Mouse (Mus musculus) bone marrow macrophage, adult 2 months (primary cell): ENCODE data around the gene St6galnac5. TPM values are rescaled to one million over a fixed set of nuclear protein-coding genes. Genes with fewer than 3 reads are reported as not detected.

Source experiments
- H3K27ac ChIP-seq: 2 replicates; pipeline ENCODE4 v1.5.1; 2012; ENCODE audit warnings: low read depth, low read length; ENCODE audit not compliant: insufficient read depth
- H3K4me1 ChIP-seq: 2 replicates; pipeline ENCODE4 v1.6.1; 2012; ENCODE audit warnings: low read length; ENCODE audit not compliant: control insufficient read depth, insufficient read depth
- H3K4me3 ChIP-seq: 2 replicates; pipeline ENCODE4 v1.5.1; 2012; ENCODE audit warnings: mild to moderate bottlenecking, low read length, moderate library complexity; ENCODE audit not compliant: insufficient read depth
- CTCF ChIP-seq: IDR thresholded peaks from 2 replicates; pipeline ENCODE4 v1.5.1; 2012; ENCODE audit warnings: low read depth, mild to moderate bottlenecking, low read length, moderate library complexity
- POLR2A ChIP-seq: IDR thresholded peaks from 2 replicates; pipeline ENCODE4 v1.6.1; 2012; ENCODE audit warnings: mild to moderate bottlenecking, low read depth, low read length, borderline replicate concordance
- polyA plus RNA-seq: library from polyadenylated mRNA; stranded (reverse); fragments of >200 nt; gene quantifications from 2 replicates; pipeline ENCODE4 v1.2.4, GENCODE M21; 2012; ENCODE audit not compliant: missing spikeins, insufficient read depth, insufficient read length

The St6galnac5 gene
- polyA plus RNA-seq, 1 experiment = not detected

DNA sequence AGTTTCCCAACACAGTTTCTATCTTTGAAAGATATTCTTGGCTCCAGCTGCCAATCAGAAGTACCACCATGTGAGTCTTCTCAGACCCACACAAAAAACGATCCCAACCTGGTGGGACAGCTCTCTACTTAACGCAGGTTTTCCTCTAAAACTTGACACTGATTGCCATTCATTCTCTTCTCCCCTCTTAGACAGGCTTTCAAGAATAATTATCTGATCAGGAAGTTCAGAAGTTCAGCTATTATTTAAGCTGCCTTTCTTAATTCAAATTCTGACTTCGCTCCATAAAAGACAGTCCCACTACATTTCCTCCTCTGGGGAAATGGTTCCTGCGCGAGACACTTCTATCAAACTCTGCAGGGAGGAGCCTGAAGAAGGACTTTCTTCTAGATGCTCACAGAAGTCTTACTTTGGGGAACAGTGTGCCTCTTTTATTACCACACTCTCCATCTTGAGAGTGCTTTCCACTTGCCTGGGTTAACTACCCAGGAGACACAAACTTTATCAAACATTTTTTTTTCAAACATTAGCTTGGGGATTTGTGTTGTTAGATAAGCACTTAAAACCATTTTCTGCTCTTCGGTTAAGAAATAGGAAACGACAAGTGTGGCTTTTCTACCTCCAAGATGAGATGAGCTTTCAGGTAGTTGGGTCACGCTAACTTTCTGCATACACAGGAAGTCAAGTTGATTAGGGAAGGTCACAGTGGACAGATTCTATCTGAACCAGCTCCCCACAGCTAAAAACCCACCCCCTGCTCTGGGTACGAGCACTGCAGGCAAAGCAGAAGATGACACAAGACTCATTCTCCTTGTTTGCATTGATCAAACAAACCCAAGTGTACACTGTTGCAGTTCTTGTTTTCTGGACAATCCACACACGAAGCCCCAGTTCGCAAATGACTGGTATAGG, 30.2 kb downstream of the St6galnac5 start:
- no peak for TF ChIP-seq POLR2A
- TF ChIP-seq CTCF = no peak
- Histone ChIP-seq H3K4me3 (no peak overlapping the region), H3K4me1 (no peaks in the 10 kb centered on the region), H3K27ac (no peak overlapping the region)

DNA sequence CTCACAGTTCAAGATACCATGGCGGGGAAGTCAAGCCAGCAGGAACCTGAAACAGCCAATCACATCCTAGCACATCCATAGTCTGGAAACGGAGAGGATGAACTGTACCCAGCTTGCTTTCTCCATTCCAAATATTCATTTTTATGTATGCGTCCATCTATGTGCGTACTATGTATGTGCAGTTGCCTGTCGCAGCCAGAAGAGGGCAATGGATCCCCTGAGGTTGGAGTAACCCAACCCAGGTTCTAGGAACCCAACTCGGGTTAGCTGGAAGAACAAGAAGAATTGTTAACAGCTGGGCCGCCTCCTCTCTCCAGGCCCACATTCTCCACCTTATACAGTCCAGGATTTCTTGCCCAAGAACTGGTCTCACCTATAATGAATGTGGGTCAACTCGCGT, 31.1 kb downstream of the St6galnac5 start:
- Histone ChIP-seq H3K4me3 (no peak overlapping the region), H3K27ac (no peak overlapping the region), H3K4me1 (no peaks in the 10 kb centered on the region)
- no peak for TF ChIP-seq POLR2A
- no peak for TF ChIP-seq CTCF

DNA sequence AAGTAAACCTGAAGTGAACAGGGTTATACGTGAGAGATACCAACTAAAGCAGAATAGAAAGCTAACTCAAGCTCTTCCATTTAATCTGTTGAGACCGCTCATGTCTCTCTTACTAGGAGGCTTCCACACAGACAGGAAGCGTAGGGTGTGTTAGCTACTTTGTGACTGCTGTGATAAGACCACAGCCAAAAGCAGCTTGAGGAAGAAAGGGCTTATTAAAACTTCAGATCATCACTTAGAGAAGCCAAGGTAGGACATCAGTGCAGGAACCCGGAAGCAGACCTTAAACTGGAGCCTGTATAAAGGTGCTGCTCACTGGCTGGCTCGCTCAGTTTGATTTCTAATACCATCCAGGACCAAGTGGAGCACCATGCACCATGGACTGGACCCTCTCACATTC, 31.7 kb downstream of the St6galnac5 start:
- Histone ChIP-seq H3K4me1 (no peaks in the 10 kb centered on the region), H3K4me3 (no peak overlapping the region), H3K27ac (no peak overlapping the region)
- TF ChIP-seq POLR2A = no peak
- no peak for TF ChIP-seq CTCF

DNA sequence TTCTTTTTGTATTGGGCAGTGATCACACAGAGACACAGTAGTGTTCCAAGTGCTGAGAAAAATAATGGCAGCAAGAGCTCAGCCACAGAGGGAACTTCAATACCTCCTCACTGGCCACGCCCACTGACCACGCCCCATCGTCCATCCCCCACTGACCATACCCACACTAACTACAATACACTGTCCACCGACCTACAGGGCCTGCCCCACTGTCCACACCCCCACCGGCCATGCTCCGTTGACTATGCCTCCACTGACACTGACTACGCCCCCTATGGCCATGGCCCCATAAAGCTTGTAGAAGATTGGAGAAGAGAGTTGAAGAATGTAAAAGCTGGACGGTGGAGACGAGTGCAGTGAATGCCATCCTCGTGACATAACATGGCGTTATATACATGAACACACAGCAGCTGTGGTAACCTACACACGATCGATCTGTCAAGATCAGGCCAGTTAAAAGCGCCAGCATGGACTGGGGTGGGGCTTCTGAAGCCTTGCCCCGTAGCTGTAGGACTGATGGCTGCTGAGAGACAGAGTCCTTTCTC, 32.7 kb downstream of the St6galnac5 start:
- TF ChIP-seq CTCF = no peak
- no peak overlapping the region for H3K27ac ChIP-seq
- H3K4me1 ChIP-seq = no peaks in the 10 kb centered on the region
- H3K4me3 ChIP-seq = no peak overlapping the region

DNA sequence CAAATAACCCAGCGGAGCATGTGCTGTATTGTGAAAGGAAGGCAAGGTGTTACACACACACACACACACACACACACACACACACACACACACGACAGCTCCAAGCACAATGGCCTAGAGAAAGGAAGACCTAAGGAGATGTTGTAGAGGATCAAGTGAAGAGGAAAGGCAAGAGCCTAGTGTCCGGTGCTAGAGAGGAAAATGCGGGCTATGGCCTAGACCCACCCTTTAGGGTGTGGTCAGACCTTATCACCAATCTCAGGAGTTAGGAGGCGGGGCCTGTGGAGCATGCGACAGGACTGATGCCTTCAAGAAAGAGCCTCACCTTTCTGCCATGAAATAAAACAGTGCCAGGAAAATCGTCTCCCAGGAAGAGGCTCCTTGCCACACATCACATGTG, 33.5 kb downstream of the St6galnac5 start:
- Histone ChIP-seq H3K4me1 (no peaks in the 10 kb centered on the region), H3K27ac (no peak overlapping the region), H3K4me3 (no peak overlapping the region)
- no peak for TF ChIP-seq CTCF
- no peak for TF ChIP-seq POLR2A

DNA sequence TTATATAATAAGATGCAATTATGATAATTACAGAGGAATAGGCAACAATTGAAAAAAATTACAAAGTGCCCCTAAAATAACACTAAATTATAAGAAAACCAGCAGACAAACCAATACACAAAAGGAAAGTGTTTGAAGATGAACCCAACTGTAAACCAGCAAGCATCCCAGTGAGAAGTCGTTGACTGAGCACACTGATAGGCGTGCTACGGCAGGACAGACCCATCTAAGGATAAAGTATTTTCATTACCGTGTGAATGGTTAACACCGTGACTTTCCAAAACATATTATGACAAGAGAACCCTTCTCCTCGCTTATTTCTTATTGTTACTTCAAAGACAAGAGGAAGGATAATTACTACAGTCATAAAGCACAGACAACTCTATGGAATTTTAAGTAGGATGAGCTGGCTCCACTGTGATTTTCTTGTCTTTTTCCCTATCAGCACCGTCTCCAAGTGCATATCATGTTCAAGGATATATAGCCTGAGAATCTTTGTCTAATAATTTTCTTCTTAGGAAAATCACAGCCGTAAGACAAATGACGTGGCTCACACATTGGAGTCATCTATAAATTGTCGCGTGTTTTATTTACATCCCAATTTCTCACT, 34.9 kb downstream of the St6galnac5 start:
- Histone ChIP-seq H3K4me3 (no peak overlapping the region), H3K4me1 (no peaks in the 10 kb centered on the region), H3K27ac (no peak overlapping the region)
- TF ChIP-seq POLR2A = no peak
- TF ChIP-seq CTCF = no peak

DNA sequence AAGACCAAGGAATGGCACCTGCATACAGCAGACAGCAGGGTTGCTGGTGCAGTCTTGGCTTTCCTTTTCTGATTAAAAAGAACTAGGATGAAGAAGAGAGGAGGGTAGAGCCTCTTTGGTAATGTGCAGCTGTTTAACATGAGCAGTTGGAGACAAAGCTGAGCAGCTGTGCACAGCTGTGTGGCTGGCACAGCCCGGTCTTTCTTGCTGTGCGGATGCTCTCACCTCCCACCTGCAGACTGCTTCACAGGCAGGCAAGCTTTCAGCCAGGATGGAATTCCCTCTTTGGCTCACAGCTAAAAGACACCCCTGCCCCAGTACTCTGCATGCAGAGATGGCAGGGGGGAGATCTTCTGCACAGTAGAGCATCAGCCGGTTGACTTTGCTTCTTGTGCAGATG, 37.3 kb downstream of the St6galnac5 start:
- Histone ChIP-seq H3K27ac (no peak overlapping the region), H3K4me3 (no peak overlapping the region), H3K4me1 (no peaks in the 10 kb centered on the region)
- TF ChIP-seq CTCF (no peak), POLR2A (no peak)

DNA sequence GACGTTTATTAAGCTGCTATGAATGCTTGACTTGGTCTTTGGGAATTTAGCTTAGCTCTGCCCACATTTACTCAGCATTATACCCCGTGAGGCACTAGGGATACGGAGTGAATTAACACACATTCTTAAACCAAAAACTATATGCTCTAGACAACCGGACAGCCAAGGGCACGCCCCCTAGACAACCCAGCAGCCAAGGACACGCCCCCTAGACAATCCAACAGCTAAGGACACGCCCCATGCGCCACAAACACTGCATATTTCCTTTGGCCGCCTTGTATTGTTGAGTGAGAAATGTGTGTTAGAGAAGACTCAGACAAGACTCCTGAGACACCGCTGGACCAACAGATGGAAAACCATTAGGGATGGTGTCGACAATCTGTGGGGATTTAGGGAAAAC, 39.1 kb downstream of the St6galnac5 start:
- Histone ChIP-seq H3K27ac (no peak overlapping the region), H3K4me3 (no peak overlapping the region), H3K4me1 (no peaks in the 10 kb centered on the region)
- TF ChIP-seq POLR2A (no peak), CTCF (no peak)

DNA sequence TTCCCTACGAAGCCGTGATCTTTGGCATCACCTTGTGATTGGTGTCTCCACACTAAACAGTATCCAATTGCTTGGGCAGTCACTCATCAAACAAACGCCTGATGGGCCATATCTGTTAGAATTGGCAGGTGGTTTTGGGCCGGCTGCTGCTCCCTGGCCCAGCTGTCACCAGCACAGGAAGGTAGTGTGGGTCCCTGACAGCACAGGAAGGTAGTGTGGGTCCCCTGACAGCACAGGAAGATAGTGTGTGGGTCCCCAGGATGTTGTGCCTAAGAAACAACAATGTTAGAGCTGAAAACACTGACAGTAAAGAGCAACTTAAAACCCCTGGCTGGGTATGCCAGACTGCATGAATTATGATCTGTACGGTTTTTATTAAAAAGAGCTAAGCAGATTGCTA, 40.4 kb downstream of the St6galnac5 start:
- Histone ChIP-seq H3K4me3 (no peak overlapping the region), H3K27ac (no peak overlapping the region), H3K4me1 (no peaks in the 10 kb centered on the region)
- TF ChIP-seq POLR2A (no peak), CTCF (no peak)

DNA sequence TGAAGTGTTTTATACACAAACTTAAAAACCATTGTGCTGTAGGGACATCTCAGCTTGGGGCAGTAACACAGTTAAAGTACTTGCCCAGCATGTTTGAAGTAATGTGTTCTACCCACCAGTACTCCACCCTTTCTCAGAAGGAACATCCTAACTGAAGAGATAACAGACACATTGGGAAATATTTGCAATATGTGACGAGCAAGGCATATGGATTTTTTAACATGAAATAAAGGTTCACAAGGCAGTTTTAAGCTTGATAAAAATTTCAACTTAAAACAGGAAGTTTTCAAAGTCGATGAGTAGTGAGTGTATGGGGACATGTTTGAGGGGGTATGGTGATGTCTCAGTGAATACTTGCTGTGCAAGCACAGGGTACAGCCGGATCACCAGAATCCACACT, 45.7 kb downstream of the St6galnac5 start:
- Histone ChIP-seq H3K27ac (no peak overlapping the region), H3K4me1 (peaks cover 11% of the 10 kb centered on the region), H3K4me3 (no peak overlapping the region)
- no peak for TF ChIP-seq CTCF
- TF ChIP-seq POLR2A = no peak
